Comparison of ENCODE assay signal across 8 mouse cellular contexts in genomic region chr6:92943057-92943781, GRCm38 (mm10). TPM values are rescaled to one million over a fixed set of nuclear protein-coding genes. Genes with fewer than 3 reads are reported as not detected.
DNase-seq lines count a peak whose midpoint lies in the region; ATAC-seq and TF ChIP-seq lines count a peak whose summit lies in the region.

Adamts9 (minus strand) TSS chr6:92943492.

- H3K36me3 ChIP-seq in limb, embryonic 14.5 days (ENCODE audit: control insufficient read depth, insufficient read depth, low read length), result no peaks in the 10 kb centered on the region
- no peaks in the 10 kb centered on the region for H3K36me3 ChIP-seq in midbrain, embryonic 16.5 days (ENCODE audit: control insufficient read depth, insufficient read depth, low read length)
- H3K36me3 ChIP-seq in testis, adult 2 months (ENCODE audit: control insufficient read depth, insufficient read depth, low read length), result no peaks in the 10 kb centered on the region

- 0 out of 2 replicates have a peak, but pooled peaks cover 10% of the 10 kb centered on the region for H3K27me3 ChIP-seq in limb, embryonic 14.5 days (ENCODE audit: control insufficient read depth, insufficient read depth, low read length)
- peaks cover 39% of the 10 kb centered on the region for H3K27me3 ChIP-seq in midbrain, embryonic 16.5 days (ENCODE audit: control insufficient read depth, insufficient read depth, low read depth, low read length)
- H3K27me3 ChIP-seq in testis, adult 2 months (ENCODE audit: control insufficient read depth, insufficient read depth, low read length), result no peaks in the 10 kb centered on the region

- no peak for TF ChIP-seq CTCF in testis, adult 2 months (IDR thresholded peaks at IDR 0.05; ENCODE audit: control insufficient read depth, insufficient read depth, insufficient replicate concordance, low read depth, low read length)

- H3K9ac ChIP-seq in limb, embryonic 14.5 days (ENCODE audit: low read depth, low read length, severe bottlenecking), result peak within 1 kb of the TSS; percentile 77
- H3K9ac ChIP-seq in midbrain, embryonic 16.5 days (ENCODE audit: low read depth, low read length), result peak within 1 kb of the TSS; percentile 62

- 0 out of 2 replicates have a peak, but pooled peaks cover 6% of the 10 kb centered on the region for H3K9me3 ChIP-seq in limb, embryonic 14.5 days (ENCODE audit: control insufficient read depth, low read length)
- no peaks in the 10 kb centered on the region; the same call in 1 of the 2 replicates for H3K9me3 ChIP-seq in midbrain, embryonic 16.5 days (replicated peaks; ENCODE audit: control insufficient read depth, low read length, poor library complexity, severe bottlenecking)

- peak within 1 kb of the TSS; percentile 56 for H3K4me3 ChIP-seq in limb, embryonic 14.5 days (replicated peaks; ENCODE audit: low read length)
- peak within 1 kb of the TSS; percentile 52 for H3K4me3 ChIP-seq in midbrain, embryonic 16.5 days (ENCODE audit: low read depth, low read length)
- H3K4me3 ChIP-seq in testis, adult 2 months (ENCODE audit: control insufficient read depth, low read depth, low read length), result peak within 1 kb of the TSS; percentile 79

- peak; percentile 85; the same call in 1 of the 2 replicates for TF ChIP-seq POLR2A in limb, embryonic 14.5 days (IDR thresholded peaks at IDR 0.05; ENCODE audit: borderline replicate concordance, extremely low read depth, insufficient read depth, insufficient read length)
- peak; percentile 64 for TF ChIP-seq POLR2A in testis, adult 2 months (IDR thresholded peaks at IDR 0.05; ENCODE audit: control insufficient read depth, low read depth, low read length)

- WGBS in limb, embryonic 14.5 days, result 0% methylated on average over 31 of the region's 68 CpGs
- under 1% methylated on average over 55 of the region's 68 CpGs for WGBS in midbrain, embryonic 16.5 days

- H3K27ac ChIP-seq in limb, embryonic 14.5 days (replicated peaks; ENCODE audit: low read depth, low read length), result peak within 1 kb of the TSS; percentile 85
- H3K27ac ChIP-seq in midbrain, embryonic 16.5 days (ENCODE audit: low read length), result no peak within 1 kb of the TSS
- H3K27ac ChIP-seq in testis, adult 2 months (ENCODE audit: control insufficient read depth, insufficient read depth, low read depth, low read length), result no peak within 1 kb of the TSS; the same call in 1 of the 2 replicates

- no peak for ATAC-seq in cerebellum, adult (ENCODE audit: insufficient number of reproducible peaks, low FRiP score, low TSS enrichment)
- ATAC-seq in limb, embryonic 14.5 days (ENCODE audit: low FRiP score, low read depth), result peak; percentile 85
- peak; percentile 67 for ATAC-seq in midbrain, embryonic 16.5 days

- DNase-seq in cerebellum, adult 11-12 months, result peak; percentile 5
- peak; percentile 69 for DNase-seq in embryo, embryonic 11.5 days (ENCODE audit: low read depth, low spot score)
- DNase-seq in heart, adult 18-20 months, result peak; percentile 91 to 95
- DNase-seq in kidney, adult 11 months, result peak; percentile 89
- DNase-seq in limb, embryonic 14.5 days (ENCODE audit: low spot score), result peak; percentile 92

- H3K4me1 ChIP-seq in limb, embryonic 14.5 days (ENCODE audit: control insufficient read depth, insufficient read depth, low read length), result peaks cover 9% of the 10 kb centered on the region
- peaks cover 29% of the 10 kb centered on the region for H3K4me1 ChIP-seq in midbrain, embryonic 16.5 days (ENCODE audit: control insufficient read depth, insufficient read depth, low read length)
- H3K4me1 ChIP-seq in testis, adult 2 months (ENCODE audit: control insufficient read depth, insufficient read depth, low read length), result no peaks in the 10 kb centered on the region; the same call in 1 of the 2 replicates

- H3K4me2 ChIP-seq in limb, embryonic 14.5 days (replicated peaks; ENCODE audit: low read depth, low read length, severe bottlenecking), result peak within 1 kb of the TSS; percentile 90
- H3K4me2 ChIP-seq in midbrain, embryonic 16.5 days (ENCODE audit: low read length), result peak within 1 kb of the TSS; percentile 87

RNA-seq across cellular contexts. Expression of gene Adamts9, which starts in this region (rescaled TPM):
- total RNA-seq in heart, adult 18-20 months (2021), result 10 to 100 TPM; 11.6 to 13.9 TPM
- polyA plus RNA-seq in limb, embryonic 14.5 days (2012; rRNA removed), result 21.2 and 23.0 TPM in 2 replicates
- 8.9 and 10.6 TPM in 2 replicates for polyA plus RNA-seq in limb, embryonic 14.5 days (2014; fragmentation: Nextera tagmentation; extraction: Ambion mirVana)
- 1.0 and 1.3 TPM in 2 replicates for polyA plus RNA-seq in midbrain, embryonic 16.5 days (2015; fragmentation: Nextera tagmentation; extraction: Ambion mirVana)
- polyA plus RNA-seq in testis, adult 2 months (2012; rRNA removed), result 1.3 TPM in 2 replicates

Comparison
In these comparisons a context has a peak if more than half of its experiments do, and no peak if none do; other contexts are left out.
1. DNase-seq: peak in every context shown above with its lines; median percentile 93 in heart, adult 18-20 months; 92 in limb, embryonic 14.5 days; 89 in kidney, adult 11 months; 69 in embryo, embryonic 11.5 days; 5 in cerebellum, adult 11-12 months.